Mouse (Mus musculus) megakaryocyte, adult 5-6 weeks (primary cell): Measurements from ENCODE around the gene Tex101. TPM values are rescaled to one million over a fixed set of nuclear protein-coding genes. Genes with fewer than 3 reads are reported as not detected.
"Not testable (repeated sequence)": the region's sequence is repeated elsewhere in the genome, so short reads cannot be mapped to it uniquely, and the experiment has no call there.

Experiments used
- ATAC-seq: 2 replicates; pipeline ENCODE4 v1.8.0; 2016; ENCODE audit warnings: mild to moderate bottlenecking, inconsistent platforms; ENCODE audit not compliant: poor library complexity, severe bottlenecking
- total RNA-seq, 2 experiments: library from RNA; stranded (forward) in 1 of 2; stranded (reverse) in 1 of 2; fragments of 153-499, 151-499 nt in 1 of 2; fragments of 221-1000, 200-1000 nt in 1 of 2; gene quantifications; 2 replicates each; pipeline versions ENCODE4 v1.2.3 to v1.2.4; 2015 to 2017

Gene Tex101
- total RNA-seq (2015) (not detected in 2 replicates), total RNA-seq (2017) (not detected in 2 replicates)

- ATAC-seq: no peak
These were observed at the start of gene Tex101 for GRCm38 (mm10) chr7:24676575-24676974. Tex101 (minus strand) TSS chr7:24676675.

- ATAC-seq: peak; percentile 96
These were observed 38.6 kb upstream of the Tex101 start for GRCm38 (mm10) chr7:24715039-24715438.

GRCm38 (mm10) chr7:24708832-24709292 lies 32.4 kb upstream of the Tex101 start, which contains the start of gene BC049730:
BC049730 (plus strand) TSS chr7:24709242.
- no peak for ATAC-seq

GRCm38 (mm10) chr7:24702841-24703240 lies 26.4 kb upstream of the Tex101 start:
- ATAC-seq: not testable (repeated sequence)

- not testable (repeated sequence) for ATAC-seq
These were observed 21.4 kb upstream of the Tex101 start for GRCm38 (mm10) chr7:24697891-24698290.

- not testable (repeated sequence) for ATAC-seq
These were observed 16.2 kb upstream of the Tex101 start for GRCm38 (mm10) chr7:24692693-24693092.

- not testable (repeated sequence) for ATAC-seq
These were observed 11.0 kb upstream of the Tex101 start for GRCm38 (mm10) chr7:24687519-24687918.

GRCm38 (mm10) chr7:24684121-24684520 lies 7.6 kb upstream of the Tex101 start:
- not testable (repeated sequence) for ATAC-seq

GRCm38 (mm10) chr7:24671944-24672439 lies 4.5 kb downstream of the Tex101 start:
- no peak for ATAC-seq

GRCm38 (mm10) chr7:24664959-24665358 lies 11.5 kb downstream of the Tex101 start:
- no peak for ATAC-seq

GRCm38 (mm10) chr7:24664301-24664700 lies 12.2 kb downstream of the Tex101 start:
- no peak for ATAC-seq

GRCm38 (mm10) chr7:24662575-24662974 lies 13.9 kb downstream of the Tex101 start:
- ATAC-seq: peak; percentile 88

- peak; percentile 66 for ATAC-seq
These were observed 15.2 kb downstream of the Tex101 start for GRCm38 (mm10) chr7:24661118-24661904.

- ATAC-seq: no peak
These were observed 16.6 kb downstream of the Tex101 start for GRCm38 (mm10) chr7:24659737-24660357.

- peak; percentile 80 for ATAC-seq
These were observed 22.8 kb downstream of the Tex101 start for GRCm38 (mm10) chr7:24653681-24654080.

GRCm38 (mm10) chr7:24646486-24646885 lies 30.0 kb downstream of the Tex101 start:
- ATAC-seq: peak; percentile 35; the same call in 1 of the 2 replicates

- ATAC-seq: no peak
These were observed 31.5 kb downstream of the Tex101 start for GRCm38 (mm10) chr7:24644996-24645395.

- no peak for ATAC-seq
These were observed 32.0 kb downstream of the Tex101 start for GRCm38 (mm10) chr7:24644492-24644891.

GRCm38 (mm10) chr7:24642491-24642890 lies 34.0 kb downstream of the Tex101 start:
- ATAC-seq: peak; percentile 65

- ATAC-seq: no peak
These were observed 36.0 kb downstream of the Tex101 start for GRCm38 (mm10) chr7:24640450-24640849.

GRCm38 (mm10) chr7:24638026-24638856 lies 38.2 kb downstream of the Tex101 start:
- peak; percentile 50; the same call in 1 of the 2 replicates for ATAC-seq
